Mouse (Mus musculus) liver, embryonic 14.5 days (tissue): ENCODE measurements around the gene Med16.

ENCODE experiments used
- CTCF ChIP-seq: IDR thresholded peaks from 2 replicates; pipeline ENCODE4 v1.5.1; 2016; ENCODE audit warnings: antibody characterized with exemption, low read depth, control low read depth
- EP300 ChIP-seq: IDR thresholded peaks from 2 replicates; pipeline ENCODE4 v1.6.1; 2016; ENCODE audit warnings: antibody characterized with exemption, low read depth

- TF ChIP-seq EP300 (no peak), CTCF (no peak)
Observed at GRCm38 (mm10) chr10:79864351-79865188, 44.2 kb downstream of the Med16 start.
